Mouse (Mus musculus): Measurements from ENCODE around the gene Maco1. TPM values are rescaled to one million over a fixed set of nuclear protein-coding genes. Genes with fewer than 3 reads are reported as not detected.
A peak's percentile ranks its signal among the peaks of the same experiment; 100 is the strongest.
"Not testable (repeated sequence)": the region's sequence is repeated elsewhere in the genome, so short reads cannot be mapped to it uniquely, and the experiment has no call there.

Maco1 gene
- polyA plus RNA-seq, 1 experiment from 2014 or later: 34.4 TPM

- ATAC-seq (ENCODE audit: insufficient read depth) (no peak), DNase-seq (peak; percentile 32)
- WGBS: 14% methylated on average over 14 of the region's 14 CpGs
- H3K27me3 ChIP-seq (ENCODE audit: insufficient read depth, low read length): no peaks in the 10 kb centered on the region
- H3K4me1 ChIP-seq (ENCODE audit: insufficient read depth): peaks cover 12% of the 10 kb centered on the region
- H3K9ac ChIP-seq: peak overlapping the region; percentile 94
- H3K4me2 ChIP-seq: peak overlapping the region; percentile 83
- no peaks in the 10 kb centered on the region for H3K9me3 ChIP-seq (ENCODE audit: low read depth, low read length)
- peak overlapping the region; percentile 96 for H3K4me3 ChIP-seq (ENCODE audit: low read depth, low read length)
- H3K36me3 ChIP-seq (ENCODE audit: insufficient read depth): no peaks in the 10 kb centered on the region
- H3K27ac ChIP-seq (ENCODE audit: low read depth): no peak overlapping the region
- no peak for TF ChIP-seq CTCF (IDR thresholded peaks at IDR 0.05; ENCODE audit: low read depth)
Observed at GRCm38 (mm10) chr4:134851876-134852275, 1.3 kb downstream of the Maco1 start.

- Histone ChIP-seq H3K27ac (ENCODE audit: low read depth) (no peak overlapping the region), H3K36me3 (ENCODE audit: insufficient read depth) (no peaks in the 10 kb centered on the region), H3K9me3 (ENCODE audit: low read depth, low read length) (no peaks in the 10 kb centered on the region), H3K9ac (peak overlapping the region; percentile 94; the same call in 1 of the 2 replicates), H3K4me2 (peak overlapping the region; percentile 83), H3K4me1 (ENCODE audit: insufficient read depth) (peaks cover 12% of the 10 kb centered on the region), H3K4me3 (ENCODE audit: low read depth, low read length) (peak overlapping the region; percentile 96; the same call in 1 of the 2 replicates), H3K27me3 (ENCODE audit: insufficient read depth, low read length) (no peaks in the 10 kb centered on the region)
- ATAC-seq (ENCODE audit: insufficient read depth) (no peak), DNase-seq (no peak)
- TF ChIP-seq CTCF (IDR thresholded peaks at IDR 0.05; ENCODE audit: low read depth): no peak
- WGBS: 59% methylated on average over 2 of the region's 2 CpGs
Observed at GRCm38 (mm10) chr4:134851236-134851635, 1.9 kb downstream of the Maco1 start.

GRCm38 (mm10) chr4:134850551-134850950 lies 2.6 kb downstream of the Maco1 start:
- Histone ChIP-seq H3K9ac (no peak overlapping the region), H3K36me3 (ENCODE audit: insufficient read depth) (no peaks in the 10 kb centered on the region), H3K27me3 (ENCODE audit: insufficient read depth, low read length) (no peaks in the 10 kb centered on the region), H3K9me3 (ENCODE audit: low read depth, low read length) (no peaks in the 10 kb centered on the region), H3K4me3 (ENCODE audit: low read depth, low read length) (no peak overlapping the region), H3K27ac (ENCODE audit: low read depth) (no peak overlapping the region), H3K4me1 (ENCODE audit: insufficient read depth) (peaks cover 8% of the 10 kb centered on the region), H3K4me2 (no peak overlapping the region)
- no peak for DNase-seq
- ATAC-seq (ENCODE audit: insufficient read depth): no peak
- TF ChIP-seq CTCF (IDR thresholded peaks at IDR 0.05; ENCODE audit: low read depth): no peak
- WGBS: 68% methylated on average over 4 of the region's 4 CpGs

GRCm38 (mm10) chr4:134847587-134847986 lies 5.6 kb downstream of the Maco1 start:
- Histone ChIP-seq H3K9ac (no peak overlapping the region), H3K4me1 (ENCODE audit: insufficient read depth) (peaks cover 8% of the 10 kb centered on the region), H3K36me3 (ENCODE audit: insufficient read depth) (no peaks in the 10 kb centered on the region), H3K4me2 (no peak overlapping the region), H3K4me3 (ENCODE audit: low read depth, low read length) (no peak overlapping the region), H3K27ac (ENCODE audit: low read depth) (peak overlapping the region; percentile 25; the same call in 1 of the 2 replicates), H3K27me3 (ENCODE audit: insufficient read depth, low read length) (no peaks in the 10 kb centered on the region), H3K9me3 (ENCODE audit: low read depth, low read length) (no peaks in the 10 kb centered on the region)
- DNase-seq (peak; percentile 28), ATAC-seq (ENCODE audit: insufficient read depth) (no peak)
- no peak for TF ChIP-seq CTCF (IDR thresholded peaks at IDR 0.05; ENCODE audit: low read depth)
- 56% methylated on average over 4 of the region's 4 CpGs for WGBS

- ATAC-seq (ENCODE audit: insufficient read depth) (no peak), DNase-seq (no peak)
- H3K27me3 ChIP-seq (ENCODE audit: insufficient read depth, low read length): no peaks in the 10 kb centered on the region
- H3K4me3 ChIP-seq (ENCODE audit: low read depth, low read length): no peak overlapping the region
- TF ChIP-seq CTCF (IDR thresholded peaks at IDR 0.05; ENCODE audit: low read depth): no peak
- peaks cover 3% of the 10 kb centered on the region; the same call in 1 of the 2 replicates for H3K4me1 ChIP-seq (ENCODE audit: insufficient read depth)
- WGBS: 84% methylated on average over 4 of the region's 4 CpGs
- no peaks in the 10 kb centered on the region for H3K9me3 ChIP-seq (ENCODE audit: low read depth, low read length)
- no peaks in the 10 kb centered on the region for H3K36me3 ChIP-seq (ENCODE audit: insufficient read depth)
- no peak overlapping the region for H3K4me2 ChIP-seq
- no peak overlapping the region for H3K9ac ChIP-seq
- H3K27ac ChIP-seq (ENCODE audit: low read depth): no peak overlapping the region
Observed at GRCm38 (mm10) chr4:134843566-134843965, 9.6 kb downstream of the Maco1 start.

- TF ChIP-seq CTCF (IDR thresholded peaks at IDR 0.05; ENCODE audit: low read depth): no peak
- H3K4me1 ChIP-seq (ENCODE audit: insufficient read depth): no peaks in the 10 kb centered on the region
- no peak overlapping the region for H3K9ac ChIP-seq
- WGBS: 87% methylated on average over 1 of the region's 1 CpGs
- H3K27ac ChIP-seq (ENCODE audit: low read depth): no peak overlapping the region
- no peak for DNase-seq
- H3K27me3 ChIP-seq (ENCODE audit: insufficient read depth, low read length): no peaks in the 10 kb centered on the region
- ATAC-seq (ENCODE audit: insufficient read depth): no peak
- no peak overlapping the region for H3K4me2 ChIP-seq
- no peaks in the 10 kb centered on the region for H3K9me3 ChIP-seq (ENCODE audit: low read depth, low read length)
- H3K36me3 ChIP-seq (ENCODE audit: insufficient read depth): peaks cover 4% of the 10 kb centered on the region; the same call in 1 of the 2 replicates
- no peak overlapping the region for H3K4me3 ChIP-seq (ENCODE audit: low read depth, low read length)
Observed at GRCm38 (mm10) chr4:134840231-134840630, 12.9 kb downstream of the Maco1 start.

GRCm38 (mm10) chr4:134838706-134839105 lies 14.4 kb downstream of the Maco1 start:
- H3K4me3 ChIP-seq (ENCODE audit: low read depth, low read length); ATAC-seq (ENCODE audit: insufficient read depth); DNase-seq; H3K4me2 ChIP-seq; H3K9ac ChIP-seq; H3K4me1 ChIP-seq (ENCODE audit: insufficient read depth); H3K27me3 ChIP-seq (ENCODE audit: insufficient read depth, low read length); H3K9me3 ChIP-seq (ENCODE audit: low read depth, low read length); H3K27ac ChIP-seq (ENCODE audit: low read depth): not testable (repeated sequence)
- 73% methylated on average over 3 of the region's 3 CpGs for WGBS
- peaks cover 11% of the 10 kb centered on the region; the same call in 1 of the 2 replicates for H3K36me3 ChIP-seq (ENCODE audit: insufficient read depth)

- no peak overlapping the region for H3K9ac ChIP-seq
- H3K4me3 ChIP-seq (ENCODE audit: low read depth, low read length): no peak overlapping the region
- no peak overlapping the region; the same call in 1 of the 2 replicates for H3K27ac ChIP-seq (ENCODE audit: low read depth)
- H3K4me2 ChIP-seq: no peak overlapping the region
- H3K27me3 ChIP-seq (ENCODE audit: insufficient read depth, low read length): no peaks in the 10 kb centered on the region
- H3K4me1 ChIP-seq (ENCODE audit: insufficient read depth): no peaks in the 10 kb centered on the region
- peaks cover 11% of the 10 kb centered on the region for H3K36me3 ChIP-seq (ENCODE audit: insufficient read depth)
- TF ChIP-seq CTCF (IDR thresholded peaks at IDR 0.05; ENCODE audit: low read depth): no peak
- DNase-seq (no peak), ATAC-seq (ENCODE audit: insufficient read depth) (no peak)
- 38% methylated on average over 1 of the region's 1 CpGs for WGBS
- no peaks in the 10 kb centered on the region for H3K9me3 ChIP-seq (ENCODE audit: low read depth, low read length)
Observed at GRCm38 (mm10) chr4:134838221-134838620, 14.9 kb downstream of the Maco1 start.

Data from lung, embryonic 14.5 days (tissue).